Mouse (Mus musculus): ENCODE data around the gene B4galt5.

B4galt5 gene

GRCm38 (mm10) chr2:167363272-167364045, 14.5 kb upstream of the B4galt5 start:
- DNase-seq (ENCODE audit: low read depth, low spot score): no peak

GRCm38 (mm10) chr2:167358499-167358898, 9.5 kb upstream of the B4galt5 start:
- no peak for DNase-seq (ENCODE audit: low read depth, low spot score)

GRCm38 (mm10) chr2:167356885-167357284, 7.9 kb upstream of the B4galt5 start:
- DNase-seq (ENCODE audit: low read depth, low spot score): no peak

- no peak for DNase-seq (ENCODE audit: low read depth, low spot score)
These were observed 5.7 kb upstream of the B4galt5 start for GRCm38 (mm10) chr2:167354611-167355165.

- no peak for DNase-seq (ENCODE audit: low read depth, low spot score)
These were observed 5.1 kb upstream of the B4galt5 start for GRCm38 (mm10) chr2:167354046-167354445.

GRCm38 (mm10) chr2:167352496-167352895, 3.5 kb upstream of the B4galt5 start:
- DNase-seq (ENCODE audit: low read depth, low spot score): no peak

- DNase-seq (ENCODE audit: low read depth, low spot score): no peak
These were observed 2.5 kb upstream of the B4galt5 start for GRCm38 (mm10) chr2:167351371-167351951.

- no peak for DNase-seq (ENCODE audit: low read depth, low spot score)
These were observed 1.2 kb upstream of the B4galt5 start for GRCm38 (mm10) chr2:167350126-167350650.

- peak; percentile 98 for DNase-seq (ENCODE audit: low read depth, low spot score)
These were observed 427 bp upstream of the B4galt5 start for GRCm38 (mm10) chr2:167349283-167349936.

- DNase-seq (ENCODE audit: low read depth, low spot score): peak; percentile 55
These were observed 1.0 kb downstream of the B4galt5 start for GRCm38 (mm10) chr2:167347991-167348375.

- no peak for DNase-seq (ENCODE audit: low read depth, low spot score)
These were observed 1.6 kb downstream of the B4galt5 start for GRCm38 (mm10) chr2:167347361-167347760.

- DNase-seq (ENCODE audit: low read depth, low spot score): no peak
These were observed 3.3 kb downstream of the B4galt5 start for GRCm38 (mm10) chr2:167345508-167346164.

- no peak for DNase-seq (ENCODE audit: low read depth, low spot score)
These were observed 4.0 kb downstream of the B4galt5 start for GRCm38 (mm10) chr2:167344871-167345507.

- no peak for DNase-seq (ENCODE audit: low read depth, low spot score)
These were observed 5.4 kb downstream of the B4galt5 start for GRCm38 (mm10) chr2:167343369-167344140.

- DNase-seq (ENCODE audit: low read depth, low spot score): no peak
These were observed 6.1 kb downstream of the B4galt5 start for GRCm38 (mm10) chr2:167342876-167343275.

GRCm38 (mm10) chr2:167337580-167337979, 11.4 kb downstream of the B4galt5 start:
- no peak for DNase-seq (ENCODE audit: low read depth, low spot score)

- no peak for DNase-seq (ENCODE audit: low read depth, low spot score)
These were observed 11.8 kb downstream of the B4galt5 start for GRCm38 (mm10) chr2:167337214-167337512.

- peak; percentile 90 for DNase-seq (ENCODE audit: low read depth, low spot score)
These were observed 12.4 kb downstream of the B4galt5 start for GRCm38 (mm10) chr2:167336384-167337213.

- DNase-seq (ENCODE audit: low read depth, low spot score): no peak
These were observed 13.9 kb downstream of the B4galt5 start for GRCm38 (mm10) chr2:167335066-167335465.

- DNase-seq (ENCODE audit: low read depth, low spot score): no peak
These were observed 14.7 kb downstream of the B4galt5 start for GRCm38 (mm10) chr2:167334312-167334711.
